Mouse (Mus musculus): ENCODE results near the gene Gm10188. TPM values are rescaled to one million over a fixed set of nuclear protein-coding genes. Genes with fewer than 3 reads are reported as not detected.

Gm10188 gene
- not detected in 2 replicates for polyA plus RNA-seq (2015; fragmentation: Nextera tagmentation; extraction: Ambion mirVana)

GRCm38 (mm10) chr1:132229667-132230066, at the start of gene Gm10188:
Gene Gm10188 (minus strand): TSS chr1:132229767.
- no peaks in the 10 kb centered on the region for H3K9me3 ChIP-seq (replicated peaks)
- H3K36me3 ChIP-seq (replicated peaks) = no peaks in the 10 kb centered on the region
- no peaks in the 10 kb centered on the region for H3K4me1 ChIP-seq (replicated peaks)
- no peak within 1 kb of the TSS for H3K4me2 ChIP-seq
- no peak within 1 kb of the TSS for H3K4me3 ChIP-seq (replicated peaks)
- H3K27me3 ChIP-seq = peaks cover 15% of the 10 kb centered on the region
- no peak within 1 kb of the TSS for H3K27ac ChIP-seq (replicated peaks)
- WGBS (ENCODE audit: insufficient replicate concordance) = 59% methylated on average over 3 of the region's 3 CpGs
- H3K9ac ChIP-seq = no peak within 1 kb of the TSS
- ATAC-seq (ENCODE audit: insufficient read depth) = no peak

- Histone ChIP-seq H3K27me3 (peaks cover 2% of the 10 kb centered on the region; the same call in 1 of the 2 replicates), H3K4me3 (replicated peaks) (no peak overlapping the region), H3K4me1 (replicated peaks) (no peaks in the 10 kb centered on the region), H3K4me2 (no peak overlapping the region), H3K9me3 (replicated peaks) (no peaks in the 10 kb centered on the region), H3K36me3 (replicated peaks) (no peaks in the 10 kb centered on the region), H3K9ac (no peak overlapping the region), H3K27ac (replicated peaks) (no peak overlapping the region)
- ATAC-seq (ENCODE audit: insufficient read depth) = no peak
- 59% methylated on average over 6 of the region's 6 CpGs for WGBS (ENCODE audit: insufficient replicate concordance)
Observed at GRCm38 (mm10) chr1:132277124-132277523, 47.6 kb upstream of the Gm10188 start.

- no peak overlapping the region for H3K4me2 ChIP-seq
- H3K27ac ChIP-seq (replicated peaks) = no peak overlapping the region
- WGBS (ENCODE audit: insufficient replicate concordance) = 48% methylated on average over 3 of the region's 3 CpGs
- H3K27me3 ChIP-seq = peaks cover 2% of the 10 kb centered on the region; the same call in 1 of the 2 replicates
- H3K36me3 ChIP-seq (replicated peaks) = no peaks in the 10 kb centered on the region
- H3K4me3 ChIP-seq (replicated peaks) = no peak overlapping the region
- no peaks in the 10 kb centered on the region for H3K9me3 ChIP-seq (replicated peaks)
- H3K9ac ChIP-seq = no peak overlapping the region
- no peaks in the 10 kb centered on the region for H3K4me1 ChIP-seq (replicated peaks)
- no peak for ATAC-seq (ENCODE audit: insufficient read depth)
Observed at GRCm38 (mm10) chr1:132276694-132277093, 47.1 kb upstream of the Gm10188 start.

GRCm38 (mm10) chr1:132271237-132271636, 41.7 kb upstream of the Gm10188 start:
- H3K27me3 ChIP-seq = peaks cover 6% of the 10 kb centered on the region; the same call in 1 of the 2 replicates
- no peak overlapping the region for H3K27ac ChIP-seq (replicated peaks)
- WGBS (ENCODE audit: insufficient replicate concordance) = 55% methylated on average over 3 of the region's 3 CpGs
- no peaks in the 10 kb centered on the region for H3K4me1 ChIP-seq (replicated peaks)
- H3K9me3 ChIP-seq (replicated peaks) = no peaks in the 10 kb centered on the region
- no peak overlapping the region for H3K4me3 ChIP-seq (replicated peaks)
- no peaks in the 10 kb centered on the region for H3K36me3 ChIP-seq (replicated peaks)
- H3K9ac ChIP-seq = no peak overlapping the region
- no peak for ATAC-seq (ENCODE audit: insufficient read depth)
- no peak overlapping the region for H3K4me2 ChIP-seq

GRCm38 (mm10) chr1:132268418-132269060, 39.0 kb upstream of the Gm10188 start:
- no peak overlapping the region for H3K27ac ChIP-seq (replicated peaks)
- H3K27me3 ChIP-seq = peaks cover 6% of the 10 kb centered on the region; the same call in 1 of the 2 replicates
- no peaks in the 10 kb centered on the region for H3K36me3 ChIP-seq (replicated peaks)
- H3K4me1 ChIP-seq (replicated peaks) = peaks cover 19% of the 10 kb centered on the region
- H3K4me2 ChIP-seq = no peak overlapping the region
- ATAC-seq (ENCODE audit: insufficient read depth) = no peak
- no peak overlapping the region for H3K4me3 ChIP-seq (replicated peaks)
- H3K9me3 ChIP-seq (replicated peaks) = no peaks in the 10 kb centered on the region
- WGBS (ENCODE audit: insufficient replicate concordance) = 65% methylated on average over 7 of the region's 7 CpGs
- no peak overlapping the region for H3K9ac ChIP-seq

- H3K9ac ChIP-seq = no peak overlapping the region
- peaks cover 19% of the 10 kb centered on the region for H3K4me1 ChIP-seq (replicated peaks)
- H3K27me3 ChIP-seq = peaks cover 6% of the 10 kb centered on the region; the same call in 1 of the 2 replicates
- no peak overlapping the region for H3K4me3 ChIP-seq (replicated peaks)
- ATAC-seq (ENCODE audit: insufficient read depth) = no peak
- H3K4me2 ChIP-seq = no peak overlapping the region
- H3K36me3 ChIP-seq (replicated peaks) = no peaks in the 10 kb centered on the region
- no peaks in the 10 kb centered on the region for H3K9me3 ChIP-seq (replicated peaks)
- 53% methylated on average over 2 of the region's 2 CpGs for WGBS (ENCODE audit: insufficient replicate concordance)
- no peak overlapping the region for H3K27ac ChIP-seq (replicated peaks)
Observed at GRCm38 (mm10) chr1:132267959-132268358, 38.4 kb upstream of the Gm10188 start.

- WGBS (ENCODE audit: insufficient replicate concordance) = 44% methylated on average over 8 of the region's 8 CpGs
Observed at GRCm38 (mm10) chr1:132266791-132267557, 37.4 kb upstream of the Gm10188 start.

GRCm38 (mm10) chr1:132265936-132266335, 36.4 kb upstream of the Gm10188 start:
- peaks cover 6% of the 10 kb centered on the region; the same call in 1 of the 2 replicates for H3K27me3 ChIP-seq
- no peak overlapping the region for H3K9ac ChIP-seq
- no peaks in the 10 kb centered on the region for H3K36me3 ChIP-seq (replicated peaks)
- 78% methylated on average over 10 of the region's 10 CpGs for WGBS (ENCODE audit: insufficient replicate concordance)
- H3K4me2 ChIP-seq = no peak overlapping the region
- peaks cover 19% of the 10 kb centered on the region for H3K4me1 ChIP-seq (replicated peaks)
- no peak overlapping the region for H3K4me3 ChIP-seq (replicated peaks)
- ATAC-seq (ENCODE audit: insufficient read depth) = no peak
- H3K27ac ChIP-seq (replicated peaks) = no peak overlapping the region
- H3K9me3 ChIP-seq (replicated peaks) = no peaks in the 10 kb centered on the region

More at GRCm38 (mm10) chr1:132266791-132267557, 37.4 kb upstream of the Gm10188 start:
- Histone ChIP-seq H3K27ac (replicated peaks) (no peak overlapping the region), H3K9me3 (replicated peaks) (no peaks in the 10 kb centered on the region), H3K4me2 (no peak overlapping the region), H3K9ac (no peak overlapping the region), H3K36me3 (replicated peaks) (no peaks in the 10 kb centered on the region), H3K27me3 (peaks cover 6% of the 10 kb centered on the region; the same call in 1 of the 2 replicates), H3K4me3 (replicated peaks) (no peak overlapping the region), H3K4me1 (replicated peaks) (peaks cover 19% of the 10 kb centered on the region)
- no peak for ATAC-seq (ENCODE audit: insufficient read depth)

GRCm38 (mm10) chr1:132265211-132265859, 35.8 kb upstream of the Gm10188 start:
- Histone ChIP-seq H3K4me1 (replicated peaks) (peaks cover 19% of the 10 kb centered on the region), H3K27ac (replicated peaks) (no peak overlapping the region), H3K9me3 (replicated peaks) (no peaks in the 10 kb centered on the region), H3K36me3 (replicated peaks) (no peaks in the 10 kb centered on the region), H3K4me3 (replicated peaks) (no peak overlapping the region), H3K27me3 (peaks cover 6% of the 10 kb centered on the region; the same call in 1 of the 2 replicates), H3K9ac (no peak overlapping the region), H3K4me2 (no peak overlapping the region; the same call in 1 of the 2 replicates)
- 66% methylated on average over 8 of the region's 8 CpGs for WGBS (ENCODE audit: insufficient replicate concordance)
- no peak for ATAC-seq (ENCODE audit: insufficient read depth)

- H3K27ac ChIP-seq (replicated peaks) = no peak overlapping the region
- ATAC-seq (ENCODE audit: insufficient read depth) = peak; percentile 97
- H3K9ac ChIP-seq = no peak overlapping the region
- no peaks in the 10 kb centered on the region for H3K36me3 ChIP-seq (replicated peaks)
- H3K4me1 ChIP-seq (replicated peaks) = peaks cover 19% of the 10 kb centered on the region
- 39% methylated on average over 7 of the region's 7 CpGs for WGBS (ENCODE audit: insufficient replicate concordance)
- no peak overlapping the region for H3K4me3 ChIP-seq (replicated peaks)
- H3K9me3 ChIP-seq (replicated peaks) = no peaks in the 10 kb centered on the region
- peaks cover 5% of the 10 kb centered on the region; the same call in 1 of the 2 replicates for H3K27me3 ChIP-seq
- peak overlapping the region; percentile 35 for H3K4me2 ChIP-seq
Observed at GRCm38 (mm10) chr1:132264577-132264976, 35.0 kb upstream of the Gm10188 start.

GRCm38 (mm10) chr1:132263618-132264017, 34.1 kb upstream of the Gm10188 start:
- H3K9ac ChIP-seq = no peak overlapping the region
- no peaks in the 10 kb centered on the region for H3K27me3 ChIP-seq
- peaks cover 19% of the 10 kb centered on the region for H3K4me1 ChIP-seq (replicated peaks)
- H3K9me3 ChIP-seq (replicated peaks) = no peaks in the 10 kb centered on the region
- H3K36me3 ChIP-seq (replicated peaks) = no peaks in the 10 kb centered on the region
- WGBS (ENCODE audit: insufficient replicate concordance) = 89% methylated on average over 4 of the region's 4 CpGs
- H3K4me3 ChIP-seq (replicated peaks) = no peak overlapping the region
- H3K27ac ChIP-seq (replicated peaks) = no peak overlapping the region
- no peak for ATAC-seq (ENCODE audit: insufficient read depth)
- no peak overlapping the region for H3K4me2 ChIP-seq
